Mouse (Mus musculus) midbrain, embryonic 14.5 days (tissue): ENCODE measurements at regions not wholly inside any gene's neighbourhood (a gene's known extent, or its start where the extent isn't known, plus 50 kb on each side); places are given as distances from the start of the nearest gene placed in this dataset.

Experiments used
- ATAC-seq: fragments of 200-750 bp; cut with Nextera tagmentation; 2 replicates; pipeline ENCODE4 v1.8.0; 2017; ENCODE audit warnings: moderate number of reproducible peaks, moderate library complexity; ENCODE audit not compliant: low FRiP score, low TSS enrichment
- DNase-seq: peaks from one replicate; pipeline ENCODE4 v3.0.0-alpha.2; 2015
- H3K27ac ChIP-seq: fragments of 300-500 bp; sonication (generic); replicated peaks from 2 replicates; pipeline ENCODE4 v1.5.1; 2014; ENCODE audit warnings: mild to moderate bottlenecking, low read depth, low read length, moderate library complexity
- H3K27me3 ChIP-seq: fragments of 300-500 bp; sonication (generic); 2 replicates; pipeline ENCODE4 v1.6.1; 2014; ENCODE audit warnings: low read length, control low read depth, mixed read lengths; ENCODE audit not compliant: control insufficient read depth, insufficient read depth
- H3K36me3 ChIP-seq: fragments of 300-500 bp; sonication (generic); 2 replicates; pipeline ENCODE4 v1.6.1; 2014; ENCODE audit warnings: low read length, control low read depth; ENCODE audit not compliant: control insufficient read depth, insufficient read depth
- H3K4me1 ChIP-seq: fragments of 300-500 bp; sonication (generic); 2 replicates; pipeline ENCODE4 v1.6.1; 2014; ENCODE audit warnings: mild to moderate bottlenecking, antibody characterized with exemption, low read length, control low read depth; ENCODE audit not compliant: control insufficient read depth, insufficient read depth
- H3K4me2 ChIP-seq: fragments of 300-500 bp; sonication (generic); 2 replicates; pipeline ENCODE4 v1.6.1; 2014; ENCODE audit warnings: mild to moderate bottlenecking, low read length, moderate library complexity
- H3K4me3 ChIP-seq: fragments of 300-500 bp; sonication (generic); replicated peaks from 2 replicates; pipeline ENCODE4 v1.5.1; 2014; ENCODE audit warnings: low read depth, low read length
- H3K9ac ChIP-seq: fragments of 300-500 bp; sonication (generic); replicated peaks from 2 replicates; pipeline ENCODE4 v1.6.1; 2014; ENCODE audit warnings: mild to moderate bottlenecking, low read length, moderate library complexity
- H3K9me3 ChIP-seq: fragments of 300-500 bp; sonication (generic); 2 replicates; pipeline ENCODE4 v1.6.1; 2016; ENCODE audit warnings: low read length, control low read depth, mixed read lengths; ENCODE audit not compliant: control insufficient read depth
- WGBS: fragments of 180-500 bp; shearing (Covaris S2); extraction: QIAGEN DNeasy Blood & Tissue Kit; methylation state at CpG from one replicate; pipeline ENCODE4 v1.1.7; 2014; 5-methylcytosine and 5-hydroxymethylcytosine counted together

DNA sequence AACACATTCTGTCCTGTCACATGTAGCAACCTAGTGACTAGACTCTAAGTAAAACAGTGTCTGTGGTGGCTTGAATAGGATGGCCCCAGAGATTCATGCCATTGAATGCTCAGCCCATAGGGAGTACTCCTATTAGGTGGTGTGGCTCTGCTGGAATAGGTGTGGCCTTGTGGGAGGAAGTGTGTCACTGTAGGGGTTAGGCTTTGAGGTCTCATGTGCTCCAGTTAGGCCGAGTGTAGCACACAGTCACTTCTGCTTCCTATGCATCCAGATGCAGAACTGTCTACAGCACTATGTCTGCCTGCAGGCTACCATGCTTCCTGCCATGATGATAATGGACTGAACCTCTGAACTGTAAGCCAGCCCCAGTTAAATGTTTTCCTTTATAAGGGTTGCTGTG lies 144.5 kb upstream of the Fbxo11 start:
- WGBS: 68% methylated on average over 1 of the region's 1 CpGs
- Histone ChIP-seq H3K27me3 (no peaks in the 10 kb centered on the region), H3K9ac (no peak overlapping the region), H3K27ac (no peak overlapping the region), H3K9me3 (no peaks in the 10 kb centered on the region), H3K4me1 (no peaks in the 10 kb centered on the region), H3K4me2 (no peak overlapping the region), H3K36me3 (no peaks in the 10 kb centered on the region), H3K4me3 (no peak overlapping the region)
- DNase-seq (no peak), ATAC-seq (no peak)

DNA sequence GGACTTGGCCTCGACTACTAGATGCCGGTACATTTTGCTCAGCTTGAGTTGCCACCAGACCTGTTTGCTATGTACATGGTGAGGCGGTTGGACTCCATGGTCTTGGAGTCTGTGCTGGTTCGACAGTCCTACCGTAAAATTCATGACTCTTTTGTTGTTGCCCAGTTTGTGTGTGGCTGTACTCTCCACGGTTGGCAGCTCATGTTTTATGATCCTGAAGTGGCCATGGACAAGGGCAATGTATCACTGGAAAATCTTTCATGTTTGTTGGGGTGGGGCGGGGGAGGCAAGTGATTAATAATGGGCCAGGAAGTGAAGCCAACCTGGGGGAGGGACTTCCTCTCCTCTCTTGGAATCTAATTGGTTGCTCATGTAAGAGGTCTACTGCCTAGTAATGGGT lies 147.0 kb upstream of the Fbxo11 start:
- WGBS: 93% methylated on average over 7 of the region's 7 CpGs
- no peak for ATAC-seq

DNA sequence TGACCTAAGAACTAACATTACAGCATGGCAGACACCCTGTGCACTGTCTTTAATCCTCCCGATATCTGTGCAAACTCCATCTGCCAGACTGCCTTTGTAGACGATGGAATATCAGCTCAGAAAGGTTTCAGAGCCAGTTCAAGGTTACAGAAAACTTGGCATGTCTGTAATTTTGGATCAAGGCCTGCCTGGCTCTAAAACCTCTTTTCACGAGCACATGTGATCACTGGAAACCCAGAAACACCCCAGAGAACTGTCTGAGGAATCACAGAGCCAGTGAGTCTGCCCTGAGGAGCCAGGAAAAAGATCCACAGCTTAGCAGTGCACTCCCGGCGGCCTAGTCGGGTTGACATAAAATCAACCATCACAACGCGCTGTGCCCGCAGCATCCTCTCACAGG lies 149.7 kb upstream of the Fbxo11 start:
- Histone ChIP-seq H3K9ac (no peak overlapping the region), H3K4me1 (no peaks in the 10 kb centered on the region), H3K4me2 (no peak overlapping the region), H3K27me3 (no peaks in the 10 kb centered on the region), H3K27ac (no peak overlapping the region), H3K4me3 (no peak overlapping the region), H3K36me3 (no peaks in the 10 kb centered on the region), H3K9me3 (no peaks in the 10 kb centered on the region)
- 90% methylated on average over 9 of the region's 9 CpGs for WGBS
- ATAC-seq: no peak
- no peak for DNase-seq

More for the DNA sequence above, 147.0 kb upstream of the Fbxo11 start:
- no peak overlapping the region for H3K9ac ChIP-seq
- no peak overlapping the region for H3K4me3 ChIP-seq
- H3K4me1 ChIP-seq: no peaks in the 10 kb centered on the region
- H3K36me3 ChIP-seq: no peaks in the 10 kb centered on the region
- H3K9me3 ChIP-seq: no peaks in the 10 kb centered on the region
- no peak overlapping the region for H3K27ac ChIP-seq
- no peak for DNase-seq
- H3K4me2 ChIP-seq: no peak overlapping the region
- H3K27me3 ChIP-seq: no peaks in the 10 kb centered on the region

DNA sequence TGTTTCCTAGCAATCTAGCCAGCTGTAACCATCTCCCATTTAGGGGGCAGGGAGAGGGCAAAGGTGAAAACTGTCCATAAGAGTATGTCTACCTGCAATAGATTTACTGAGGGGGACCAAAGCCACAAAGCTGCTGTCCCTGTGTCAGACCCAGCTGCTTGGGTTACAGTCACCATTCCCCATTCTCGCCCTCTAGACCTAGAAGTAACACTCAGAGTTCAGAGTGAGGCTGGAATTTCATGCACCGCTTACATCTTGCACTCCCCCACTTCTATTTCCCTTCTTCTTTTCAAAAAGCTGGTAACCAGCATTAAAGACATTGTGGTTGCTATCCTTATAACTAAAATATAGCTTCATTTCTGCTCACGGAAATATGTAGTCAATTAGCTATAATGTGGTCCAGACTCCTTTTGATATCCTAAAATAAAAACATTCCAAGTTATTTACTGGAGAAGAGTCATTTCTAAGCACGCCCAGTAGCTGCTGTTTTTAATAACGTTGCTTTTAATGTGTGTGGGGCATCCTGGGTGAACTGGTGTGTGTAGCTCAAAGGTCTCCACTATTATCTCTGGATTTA lies 157.4 kb upstream of the Fbxo11 start:
- no peak overlapping the region for H3K27ac ChIP-seq
- H3K36me3 ChIP-seq: no peaks in the 10 kb centered on the region
- no peaks in the 10 kb centered on the region for H3K4me1 ChIP-seq
- H3K27me3 ChIP-seq: no peaks in the 10 kb centered on the region
- no peak overlapping the region for H3K4me3 ChIP-seq
- WGBS: 84% methylated on average over 5 of the region's 5 CpGs
- no peak for ATAC-seq
- no peak for DNase-seq
- peaks cover 11% of the 10 kb centered on the region; the same call in 1 of the 2 replicates for H3K9me3 ChIP-seq
- H3K4me2 ChIP-seq: no peak overlapping the region
- H3K9ac ChIP-seq: no peak overlapping the region

DNA sequence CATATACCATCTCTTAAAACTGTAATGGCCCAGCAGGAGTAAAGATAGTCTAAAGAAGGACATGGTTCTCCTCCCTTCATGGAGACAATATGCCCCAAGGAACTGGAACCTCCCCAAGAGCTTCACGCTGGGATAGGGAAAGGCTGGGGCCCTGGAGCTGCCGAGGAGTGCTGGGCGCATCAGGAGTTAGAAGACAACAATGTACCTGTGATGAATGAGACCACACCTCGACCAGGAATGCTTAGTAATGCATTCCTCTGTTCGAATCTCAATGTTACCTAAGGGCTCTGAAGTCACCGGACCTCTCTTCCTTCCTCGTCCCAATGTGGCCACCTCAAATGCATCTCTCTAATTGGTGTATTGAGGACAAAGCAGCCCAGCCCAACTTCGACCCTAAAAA lies 175.4 kb upstream of the Fbxo11 start:
- 84% methylated on average over 8 of the region's 8 CpGs for WGBS
- Histone ChIP-seq H3K4me3 (no peak overlapping the region), H3K4me1 (no peaks in the 10 kb centered on the region), H3K36me3 (no peaks in the 10 kb centered on the region), H3K27me3 (no peaks in the 10 kb centered on the region), H3K9me3 (no peaks in the 10 kb centered on the region), H3K9ac (no peak overlapping the region), H3K4me2 (no peak overlapping the region), H3K27ac (no peak overlapping the region)
- ATAC-seq: no peak
- DNase-seq: no peak

DNA sequence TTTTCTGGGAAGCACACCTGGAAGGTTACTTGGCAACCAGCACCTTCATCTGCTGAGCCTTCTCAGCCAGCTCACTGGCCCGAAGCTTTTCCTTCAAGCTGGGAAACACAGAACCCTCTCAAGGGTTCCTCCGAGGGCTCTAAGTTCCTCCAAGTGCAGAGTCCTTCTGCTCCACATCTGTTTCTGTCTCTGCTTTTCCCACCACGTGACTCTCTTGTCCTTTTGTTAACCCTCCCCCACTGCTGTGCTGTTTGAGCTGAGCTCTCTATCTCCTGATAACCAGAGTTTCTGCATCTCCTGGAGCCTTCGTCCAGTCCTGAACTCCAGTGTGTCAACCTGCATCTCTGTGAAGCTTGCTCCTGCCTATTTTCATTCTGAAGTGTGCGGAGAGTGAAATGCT lies 183.5 kb upstream of the Fbxo11 start:
- no peak overlapping the region for H3K4me2 ChIP-seq
- DNase-seq (no peak), ATAC-seq (no peak)
- WGBS: 83% methylated on average over 5 of the region's 5 CpGs
- H3K9ac ChIP-seq: no peak overlapping the region
- H3K4me1 ChIP-seq: no peaks in the 10 kb centered on the region
- no peaks in the 10 kb centered on the region for H3K36me3 ChIP-seq
- H3K27ac ChIP-seq: no peak overlapping the region
- no peaks in the 10 kb centered on the region for H3K9me3 ChIP-seq
- H3K4me3 ChIP-seq: no peak overlapping the region
- H3K27me3 ChIP-seq: no peaks in the 10 kb centered on the region

DNA sequence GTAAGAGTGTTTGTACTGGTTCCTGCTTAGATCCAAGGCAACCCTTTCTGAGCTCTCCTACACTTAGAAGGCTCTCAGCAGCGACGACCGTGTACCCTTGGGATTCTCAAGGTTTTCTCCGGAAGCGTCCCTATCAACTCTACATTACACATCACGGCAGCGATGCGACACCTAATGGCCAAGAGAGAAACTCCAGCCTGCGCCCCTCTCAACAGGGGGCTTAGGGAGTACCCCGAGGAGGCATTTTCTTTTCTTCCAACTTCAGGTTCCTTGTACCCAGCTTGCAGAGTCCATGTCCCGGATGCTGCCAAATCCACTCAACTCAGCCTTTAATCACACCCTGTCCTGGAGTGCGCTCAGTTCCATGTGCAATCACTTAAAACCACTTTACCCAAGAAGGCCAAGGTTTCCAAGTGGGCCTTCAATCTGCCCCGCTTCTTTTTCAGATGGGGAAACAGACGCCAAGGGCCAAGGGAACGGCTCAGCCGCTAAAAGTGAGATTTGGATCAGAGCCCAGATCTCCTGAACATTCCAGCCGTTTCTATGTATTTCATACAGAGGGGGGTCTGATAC lies 186.9 kb upstream of the Fbxo11 start:
- Histone ChIP-seq H3K27ac (no peak overlapping the region), H3K27me3 (no peaks in the 10 kb centered on the region), H3K9me3 (no peaks in the 10 kb centered on the region), H3K4me2 (peak overlapping the region; percentile 45), H3K9ac (no peak overlapping the region), H3K36me3 (no peaks in the 10 kb centered on the region), H3K4me3 (no peak overlapping the region), H3K4me1 (peaks cover 4% of the 10 kb centered on the region; the same call in 1 of the 2 replicates)
- peak; percentile 91 for DNase-seq
- 17% methylated on average over 17 of the region's 17 CpGs for WGBS
- peak; percentile 49; the same call in 1 of the 2 replicates for ATAC-seq

DNA sequence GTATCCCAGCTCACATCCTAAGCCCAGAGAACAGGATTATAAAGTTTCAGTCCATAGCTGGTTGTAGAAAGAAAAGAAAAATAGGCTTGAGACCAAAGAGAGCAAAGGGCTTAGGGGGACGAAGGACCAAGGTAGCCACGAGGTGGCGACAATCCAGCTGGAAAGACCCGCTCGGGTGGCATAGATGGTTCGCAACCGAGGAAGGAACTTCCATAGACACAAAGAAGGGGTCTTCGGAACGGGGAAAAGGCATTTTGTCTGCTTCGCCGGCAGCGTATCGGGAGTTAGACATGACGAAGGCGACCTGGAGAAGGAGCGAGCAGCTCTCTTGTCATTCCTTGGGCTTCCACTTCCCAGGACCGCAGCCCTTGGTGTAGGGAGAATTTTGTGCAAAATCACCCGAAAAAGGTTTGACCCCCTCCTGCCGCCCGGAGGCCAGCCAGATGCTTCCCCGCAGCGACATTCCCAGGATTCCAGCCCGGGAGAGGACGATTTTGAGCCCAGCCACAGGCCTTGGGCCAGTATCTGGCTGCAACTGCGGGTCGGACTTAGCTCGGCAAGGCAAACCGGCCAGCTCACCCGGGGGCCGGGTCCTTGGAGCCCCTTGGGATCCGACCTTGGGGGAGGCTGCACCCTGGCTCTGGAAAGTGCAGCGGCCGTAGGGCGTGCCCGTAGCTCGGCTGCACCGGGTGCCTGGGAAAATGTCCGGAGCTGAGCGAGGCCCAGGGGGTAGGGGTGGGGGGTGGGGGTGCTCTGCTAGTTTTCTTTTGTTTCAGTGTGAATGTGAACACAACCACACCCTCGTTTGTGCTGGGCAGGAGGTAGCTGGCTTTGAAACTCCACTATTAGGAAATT lies 184.5 kb upstream of the Foxn2 start:
- under 1% methylated on average over 40 of the region's 40 CpGs for WGBS
- peak; percentile 80 for ATAC-seq
- H3K36me3 ChIP-seq: no peaks in the 10 kb centered on the region

More for the DNA sequence above, 184.5 kb upstream of the Foxn2 start:
- Histone ChIP-seq H3K27me3 (no peaks in the 10 kb centered on the region), H3K4me1 (peaks cover 9% of the 10 kb centered on the region; the same call in 1 of the 2 replicates), H3K4me3 (peak overlapping the region; percentile 65), H3K27ac (peak overlapping the region; percentile 94), H3K9me3 (no peaks in the 10 kb centered on the region), H3K4me2 (peak overlapping the region; percentile 94), H3K9ac (peak overlapping the region; percentile 95)
- DNase-seq: peak; percentile 97
